9 mouse cellular contexts compared by ENCODE assay signal in genomic region chr9:114498218-114498617, GRCm38 (mm10). TPM values are rescaled to one million over a fixed set of nuclear protein-coding genes. Genes with fewer than 3 reads are reported as not detected.
DNase-seq lines count a peak whose midpoint lies in the region; ATAC-seq and TF ChIP-seq lines count a peak whose summit lies in the region.
"Had no signal": no experiment of that assay in that cellular context is flagged by ENCODE, and none has a peak within 500 bp of the region (broad histone marks: within the 10 kb centered on the region; RNA-seq: fewer than 3 reads in every experiment).

No protein-coding gene starts in this region.

- H3K27ac ChIP-seq in CH12.LX (ENCODE audit: insufficient read depth, low read depth): no peak overlapping the region
- H3K27ac ChIP-seq in bone marrow macrophage, adult 2 months (ENCODE audit: insufficient read depth, low read depth, low read length): no peak overlapping the region
- H3K27ac ChIP-seq in forebrain, embryonic 12.5 days: no peak overlapping the region
- no peak overlapping the region for H3K27ac ChIP-seq in lung, embryonic 14.5 days (ENCODE audit: low read depth)

- peak; percentile 51 to 99 for TF ChIP-seq CTCF in CH12.LX (conservative IDR thresholded peaks at IDR 0.05 in 1 of 2, IDR thresholded peaks at IDR 0.05 in 1 of 2; ENCODE audit: low read depth in 2 of 2, low read length in 2 of 2)
- peak; percentile 70 for TF ChIP-seq CTCF in bone marrow macrophage, adult 2 months (IDR thresholded peaks at IDR 0.05; ENCODE audit: low read depth, low read length)
- peak; percentile 94 for TF ChIP-seq CTCF in lung, embryonic 14.5 days (IDR thresholded peaks at IDR 0.05; ENCODE audit: low read depth)

- peaks cover 2% of the 10 kb centered on the region for H3K9me3 ChIP-seq in CH12.LX (replicated peaks; ENCODE audit: low read length)
- H3K9me3 ChIP-seq in forebrain, embryonic 12.5 days: no peaks in the 10 kb centered on the region
- H3K9me3 ChIP-seq in lung, embryonic 14.5 days (ENCODE audit: low read depth, low read length): no peaks in the 10 kb centered on the region

- WGBS in forebrain, embryonic 12.5 days: 9% methylated on average over 11 of the region's 11 CpGs
- 4% methylated on average over 11 of the region's 11 CpGs for WGBS in lung, embryonic 14.5 days

- TF ChIP-seq POLR2A in CH12.LX (IDR thresholded peaks at IDR 0.05; ENCODE audit: low read depth, low read length): no peak
- TF ChIP-seq POLR2A in bone marrow macrophage, adult 2 months (IDR thresholded peaks at IDR 0.05; ENCODE audit: borderline replicate concordance, low read depth, low read length): no peak

- in situ Hi-C loops in CH12.LX (cut with MboI; ENCODE audit: low pct_ligation_motif_present, low pct_unique_long_range_greater_than_20kb, low sequenced_read_pairs): loop anchor here (25.0 kb wide), 1 partner anchor 186 kb away; no protein-coding TSS in a partner anchor

- H3K4me1 ChIP-seq in CH12.LX (ENCODE audit: control insufficient read depth in 1 of 2, insufficient read depth in 2 of 2): peaks cover 0 to 32% of the 10 kb centered on the region in 2 experiments; a peak in 2 of 4 replicates
- peaks cover 7% of the 10 kb centered on the region for H3K4me1 ChIP-seq in bone marrow macrophage, adult 2 months (ENCODE audit: control insufficient read depth, insufficient read depth, low read length)
- 0 out of 2 replicates have a peak, but pooled peaks cover 2% of the 10 kb centered on the region for H3K4me1 ChIP-seq in forebrain, embryonic 12.5 days
- H3K4me1 ChIP-seq in lung, embryonic 14.5 days (ENCODE audit: insufficient read depth): no peaks in the 10 kb centered on the region

- H3K36me3 ChIP-seq in CH12.LX (replicated peaks in 1 of 2; ENCODE audit: control insufficient read depth in 1 of 2, insufficient read depth in 1 of 2, low read length in 1 of 2): no peaks in the 10 kb centered on the region
- H3K36me3 ChIP-seq in forebrain, embryonic 12.5 days (replicated peaks): no peaks in the 10 kb centered on the region
- no peaks in the 10 kb centered on the region for H3K36me3 ChIP-seq in lung, embryonic 14.5 days (ENCODE audit: insufficient read depth)

- no peak overlapping the region for H3K4me3 ChIP-seq in CH12.LX (replicated peaks in 1 of 3; ENCODE audit: low read depth in 2 of 3, low read length in 2 of 3, poor library complexity in 1 of 3)
- H3K4me3 ChIP-seq in bone marrow macrophage, adult 2 months (ENCODE audit: insufficient read depth, low read length): no peak overlapping the region
- H3K4me3 ChIP-seq in forebrain, embryonic 12.5 days (replicated peaks): no peak overlapping the region
- H3K4me3 ChIP-seq in lung, embryonic 14.5 days (ENCODE audit: low read depth, low read length): no peak overlapping the region

- peak overlapping the region; percentile 19; the same call in 1 of the 2 replicates for H3K4me2 ChIP-seq in CH12.LX (ENCODE audit: insufficient read depth, low read depth, poor library complexity, severe bottlenecking)
- peak overlapping the region; percentile 26 for H3K4me2 ChIP-seq in forebrain, embryonic 12.5 days
- peak overlapping the region; percentile 4; the same call in 1 of the 2 replicates for H3K4me2 ChIP-seq in lung, embryonic 14.5 days

- intact Hi-C loops in heart, postnatal 36 days (cut with DNase I): loop anchor here (5.0 kb wide), 1 partner anchor 181 kb away; no protein-coding TSS in a partner anchor

- DNase-seq in CH12.LX (ENCODE audit: extremely low read depth): peak; percentile 92
- peak; percentile 74 to 83 for DNase-seq in heart, postnatal 36 days
- peak; percentile 52 to 75 for DNase-seq in layer of hippocampus, adult 18-20 months (ENCODE audit: low spot score in 2 of 2)
- peak; percentile 97 for DNase-seq in lung, embryonic 14.5 days
- DNase-seq in retina, embryonic 14.5 days (ENCODE audit: low spot score): peak; percentile 95
- peak; percentile 98 for DNase-seq in thymus, postnatal 4 days

- TF ChIP-seq EP300 in CH12.LX (IDR thresholded peaks at IDR 0.05; ENCODE audit: low read length): no peak

- ATAC-seq in forebrain, embryonic 12.5 days (ENCODE audit: low FRiP score): 0 out of 2 replicates have a peak, but pooled peaks have one; percentile 36
- peak; percentile 84 for ATAC-seq in lung, embryonic 14.5 days (ENCODE audit: insufficient read depth)

- H3K27me3 ChIP-seq in CH12.LX (replicated peaks): no peaks in the 10 kb centered on the region
- 0 out of 2 replicates have a peak, but pooled peaks cover 5% of the 10 kb centered on the region for H3K27me3 ChIP-seq in forebrain, embryonic 12.5 days
- no peaks in the 10 kb centered on the region for H3K27me3 ChIP-seq in lung, embryonic 14.5 days (ENCODE audit: insufficient read depth, low read length)

- no peak overlapping the region for H3K9ac ChIP-seq in CH12.LX (ENCODE audit: insufficient read depth, low read depth)
- no peak overlapping the region; the same call in 1 of the 2 replicates for H3K9ac ChIP-seq in forebrain, embryonic 12.5 days
- no peak overlapping the region for H3K9ac ChIP-seq in lung, embryonic 14.5 days

- dilution Hi-C loops in CH12.LX (cut with MboI; ENCODE audit: extremely low pct_ligation_motif_present, extremely low pct_unique_long_range_greater_than_20kb, low sequenced_read_pairs): no loop called here

- peak; percentile 98 for TF ChIP-seq RAD21 in CH12.LX (IDR thresholded peaks at IDR 0.05; ENCODE audit: low read depth, low read length)

- no peaks in the 10 kb centered on the region for H3K79me2 ChIP-seq in CH12.LX (replicated peaks; ENCODE audit: control insufficient read depth, extremely low read depth, insufficient read depth, poor library complexity, severe bottlenecking)

TF ChIP-seq in CH12.LX, 34 proteins besides CTCF, POLR2A, EP300 and RAD21:
- no peak for TF ChIP-seq JUND (conservative IDR thresholded peaks at IDR 0.05; ENCODE audit: low read depth, low read length)
- no peak for TF ChIP-seq MAFK (IDR thresholded peaks at IDR 0.05; ENCODE audit: insufficient replicate concordance, low read length)
- no peak for TF ChIP-seq MYC (IDR thresholded peaks at IDR 0.05; ENCODE audit: low read depth, low read length)
- TF ChIP-seq MAX (IDR thresholded peaks at IDR 0.05; ENCODE audit: low read length): peak; percentile 42; the same call in 1 of the 2 replicates
- TF ChIP-seq GABPA (IDR thresholded peaks at IDR 0.05; ENCODE audit: insufficient replicate concordance, low read depth, low read length): no peak
- TF ChIP-seq NELFE (IDR thresholded peaks at IDR 0.05; ENCODE audit: low read depth, low read length): no peak; the same call in 1 of the 2 replicates
- TF ChIP-seq RCOR1 (conservative IDR thresholded peaks at IDR 0.05; ENCODE audit: low read depth, low read length): no peak
- TF ChIP-seq TBP (conservative IDR thresholded peaks at IDR 0.05; ENCODE audit: low read depth, low read length): no peak
- no peak for TF ChIP-seq USF2 (conservative IDR thresholded peaks at IDR 0.05; ENCODE audit: low read depth, low read length)
- TF ChIP-seq UBTF (IDR thresholded peaks at IDR 0.05; ENCODE audit: low read depth, low read length): no peak
- TF ChIP-seq SIN3A (IDR thresholded peaks at IDR 0.05; ENCODE audit: low read length): no peak
- TF ChIP-seq ZC3H11A (IDR thresholded peaks at IDR 0.05; ENCODE audit: low read depth, low read length): peak; percentile 98
- TF ChIP-seq ZMIZ1 (IDR thresholded peaks at IDR 0.05; ENCODE audit: low read depth, low read length): no peak
- no peak for TF ChIP-seq PAX5 (IDR thresholded peaks at IDR 0.05; ENCODE audit: low read length)
- no peak; the same call in 1 of the 2 replicates for TF ChIP-seq ZNF384 (IDR thresholded peaks at IDR 0.05; ENCODE audit: low read depth, low read length)
- no peak for TF ChIP-seq E2F4 (IDR thresholded peaks at IDR 0.05; ENCODE audit: insufficient replicate concordance, low read depth, low read length)
- no peak; the same call in 1 of the 2 replicates for TF ChIP-seq MEF2A (IDR thresholded peaks at IDR 0.05; ENCODE audit: borderline replicate concordance, low read depth, low read length)
- peak; percentile 19; the same call in 1 of the 2 replicates for TF ChIP-seq NRF1 (IDR thresholded peaks at IDR 0.05; ENCODE audit: low read depth, low read length)
- TF ChIP-seq IRF4 (IDR thresholded peaks at IDR 0.05; ENCODE audit: low read depth, low read length): peak; percentile 51; the same call in 1 of the 2 replicates
- TF ChIP-seq MXI1 (IDR thresholded peaks at IDR 0.05; ENCODE audit: low read depth, low read length): 0 out of 2 replicates have a peak, but pooled peaks have one; percentile 25
- no peak for TF ChIP-seq KAT2A (IDR thresholded peaks at IDR 0.05; ENCODE audit: insufficient replicate concordance, low read length)
- TF ChIP-seq SMC3 (IDR thresholded peaks at IDR 0.05; ENCODE audit: low read depth, low read length): peak; percentile 100

RNA-seq across cellular contexts. Expression of gene Ccr4, which starts 6.5 kb away (rescaled TPM):
- total RNA-seq in CH12.LX (2012; rRNA removed) (0.08 TPM in 2 replicates), CH12.LX (2014; rRNA removed) (0.36 and 0.55 TPM in 2 replicates)
- 0.65 and 0.74 TPM in 2 replicates for polyA plus RNA-seq in CH12.LX (2012; ENCODE audit: insufficient read length, low read depth)
- polyA plus RNA-seq in bone marrow macrophage, adult 2 months (2012; ENCODE audit: insufficient read depth, insufficient read length, missing spikeins): not detected in 2 replicates
- not detected in 2 replicates for polyA plus RNA-seq in forebrain, embryonic 12.5 days (2016; fragmentation: Nextera tagmentation; extraction: Ambion mirVana)
- total RNA-seq in heart, postnatal 36 days (2021): not detected
- not detected for total RNA-seq in layer of hippocampus, adult 18-20 months (2021)
- not detected in 2 replicates for polyA plus RNA-seq in lung, embryonic 14.5 days (2014; fragmentation: Nextera tagmentation; extraction: Ambion mirVana)
- polyA plus RNA-seq: neural tube, embryonic 14.5 days had no signal

RNA-seq across cellular contexts. Expression of gene C130032M10Rik, which starts 17.3 kb away (rescaled TPM):
- not detected in 2 replicates for total RNA-seq in CH12.LX (2012; rRNA removed)
- total RNA-seq in CH12.LX (2014; rRNA removed): not detected in 2 replicates
- polyA plus RNA-seq in CH12.LX (2012; ENCODE audit: insufficient read length, low read depth): not detected in 2 replicates
- polyA plus RNA-seq in bone marrow macrophage, adult 2 months (2012; ENCODE audit: insufficient read depth, insufficient read length, missing spikeins): not detected in 2 replicates
- polyA plus RNA-seq in forebrain, embryonic 12.5 days (2016; fragmentation: Nextera tagmentation; extraction: Ambion mirVana): not detected in 2 replicates
- not detected for total RNA-seq in heart, postnatal 36 days (2021)
- not detected for total RNA-seq in layer of hippocampus, adult 18-20 months (2021)
- polyA plus RNA-seq in lung, embryonic 14.5 days (2014; fragmentation: Nextera tagmentation; extraction: Ambion mirVana): 0.27 TPM in 1 of 2 replicates, not detected in the other
- polyA plus RNA-seq: neural tube, embryonic 14.5 days had no signal
